Mouse (Mus musculus): Measurements from ENCODE around the gene Meis1. TPM values are rescaled to one million over a fixed set of nuclear protein-coding genes. Genes with fewer than 3 reads are reported as not detected.

The Meis1 gene
- total and polyA plus RNA-seq, 3 experiments, result 8.2 to 16.5 TPM; not detected in 1

DNA sequence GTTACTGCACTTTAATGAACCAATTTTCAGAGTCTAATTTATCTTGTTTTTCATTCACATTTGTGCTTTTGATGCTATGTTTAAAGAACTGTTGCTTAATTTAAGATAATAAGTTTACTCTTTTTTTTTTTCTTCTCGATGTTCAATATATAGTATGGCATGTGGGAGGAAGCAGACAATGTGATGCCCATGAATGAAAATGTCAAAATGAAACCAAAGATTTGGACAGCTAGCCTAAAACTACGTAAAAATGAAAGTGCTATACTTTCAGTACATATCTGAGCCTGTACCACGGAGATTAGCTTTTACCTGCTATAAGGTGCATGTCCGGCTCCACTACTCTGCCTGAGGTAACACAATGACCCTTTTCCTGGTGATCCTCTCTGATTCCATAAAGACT lies 172.3 kb downstream of the Meis1 start:
- Histone ChIP-seq H3K27me3 (ENCODE audit: control insufficient read depth in 1 of 2, insufficient read depth in 2 of 2, low read length in 2 of 2) (peaks cover 4 to 15% of the 10 kb centered on the region in 2 experiments), H3K4me1 (ENCODE audit: control insufficient read depth in 1 of 2, insufficient read depth in 2 of 2, low read length in 2 of 2) (no peaks in the 10 kb centered on the region), H3K79me2 (ENCODE audit: control insufficient read depth, insufficient read depth, low read length, poor library complexity) (no peaks in the 10 kb centered on the region), H3K4me3 (ENCODE audit: control insufficient read depth in 1 of 2, insufficient read depth in 1 of 2, low read depth in 2 of 2, low read length in 2 of 2) (no peak overlapping the region), H3K27ac (ENCODE audit: control insufficient read depth, low read depth, low read length) (no peak overlapping the region), H3K9ac (ENCODE audit: control insufficient read depth, low read depth, low read length, poor library complexity, severe bottlenecking) (no peak overlapping the region), H3K36me3 (ENCODE audit: control insufficient read depth in 1 of 2, insufficient read depth in 2 of 2, low read length in 2 of 2) (no peaks in the 10 kb centered on the region), H3K9me3 (replicated peaks; ENCODE audit: insufficient read depth, low read length) (no peaks in the 10 kb centered on the region)
- DNase-seq (ENCODE audit: low read depth, low spot score), result no peak
- TF ChIP-seq USF2 (IDR thresholded peaks at IDR 0.05; ENCODE audit: borderline replicate concordance in 1 of 2, insufficient read depth in 1 of 2, low read depth in 1 of 2, low read length in 2 of 2), result no peak
- TF ChIP-seq MYC (IDR thresholded peaks at IDR 0.05; ENCODE audit: low read depth, low read length), result no peak
- no peak for TF ChIP-seq MXI1 (IDR thresholded peaks at IDR 0.05; ENCODE audit: low read depth, low read length)
- no peak for TF ChIP-seq MAX (IDR thresholded peaks at IDR 0.05; ENCODE audit: low read length)
- no peak for TF ChIP-seq CHD2 (IDR thresholded peaks at IDR 0.05; ENCODE audit: low read length)
- no peak for TF ChIP-seq CHD1 (IDR thresholded peaks at IDR 0.05; ENCODE audit: low read depth, low read length)
- TF ChIP-seq POLR2A (IDR thresholded peaks at IDR 0.05; ENCODE audit: control insufficient read depth in 1 of 2, insufficient read depth in 1 of 2, low read depth in 1 of 2, low read length in 2 of 2, poor library complexity in 1 of 2), result no peak
- TF ChIP-seq ZMIZ1 (IDR thresholded peaks at IDR 0.05; ENCODE audit: low read depth, low read length), result no peak
- no peak for TF ChIP-seq TBP (IDR thresholded peaks at IDR 0.05; ENCODE audit: low read depth, low read length)
- no peak for TF ChIP-seq GABPA (IDR thresholded peaks at IDR 0.05; ENCODE audit: low read depth, low read length)
- no peak for TF ChIP-seq POLR2AphosphoS5 (IDR thresholded peaks at IDR 0.05; ENCODE audit: borderline replicate concordance, low read depth, low read length)

DNA sequence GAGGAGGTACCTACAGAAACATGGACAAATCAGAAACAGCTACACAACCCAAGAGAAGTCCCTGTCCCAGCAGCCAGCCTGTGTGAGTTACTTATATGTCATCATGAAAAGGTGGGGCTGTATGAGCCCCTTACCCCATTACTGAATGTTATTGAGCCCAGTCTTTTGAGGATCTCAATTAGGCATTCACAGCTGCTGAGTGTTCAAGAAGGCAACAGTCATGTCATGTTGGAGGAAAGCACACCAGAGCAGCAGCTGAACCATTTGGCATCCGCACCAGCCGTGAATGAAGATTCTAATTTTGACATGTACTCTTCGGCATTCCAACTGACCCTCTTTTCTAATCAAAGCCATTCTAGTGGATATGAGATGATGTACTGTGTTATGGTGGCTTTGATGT lies 172.9 kb downstream of the Meis1 start:
- H3K9me3 ChIP-seq (replicated peaks; ENCODE audit: insufficient read depth, low read length), result no peaks in the 10 kb centered on the region

DNA sequence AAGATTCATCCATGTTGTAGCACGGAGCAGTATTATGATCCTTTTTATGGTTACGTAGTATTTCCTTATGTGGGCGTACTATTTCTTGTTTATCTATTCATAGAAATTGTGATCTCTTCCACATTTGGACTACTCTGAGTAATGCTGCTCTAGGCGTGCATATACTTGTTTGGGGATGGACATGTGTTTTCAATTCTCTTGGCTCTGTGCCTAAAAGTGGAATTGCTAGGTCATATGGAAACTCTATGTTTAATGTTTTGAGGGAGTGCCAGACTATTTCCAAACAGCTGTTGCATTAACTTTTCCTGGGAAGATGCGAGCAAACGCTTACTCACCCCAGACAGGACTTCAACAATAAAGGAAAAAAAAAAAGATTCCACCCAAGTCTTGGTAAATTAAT lies 173.3 kb downstream of the Meis1 start:
- Histone ChIP-seq H3K27ac (ENCODE audit: control insufficient read depth, low read depth, low read length) (no peak overlapping the region), H3K4me1 (ENCODE audit: control insufficient read depth in 1 of 2, insufficient read depth in 2 of 2, low read length in 2 of 2) (no peaks in the 10 kb centered on the region), H3K9ac (ENCODE audit: control insufficient read depth, low read depth, low read length, poor library complexity, severe bottlenecking) (no peak overlapping the region), H3K79me2 (ENCODE audit: control insufficient read depth, insufficient read depth, low read length, poor library complexity) (no peaks in the 10 kb centered on the region), H3K36me3 (ENCODE audit: control insufficient read depth in 1 of 2, insufficient read depth in 2 of 2, low read length in 2 of 2) (no peaks in the 10 kb centered on the region), H3K27me3 (ENCODE audit: control insufficient read depth in 1 of 2, insufficient read depth in 2 of 2, low read length in 2 of 2) (peaks cover 6 to 15% of the 10 kb centered on the region in 2 experiments), H3K9me3 (replicated peaks; ENCODE audit: insufficient read depth, low read length) (no peaks in the 10 kb centered on the region), H3K4me3 (ENCODE audit: control insufficient read depth in 1 of 2, insufficient read depth in 1 of 2, low read depth in 2 of 2, low read length in 2 of 2) (no peak overlapping the region)
- no peak for DNase-seq (ENCODE audit: low read depth, low spot score)
- TF ChIP-seq CTCF (IDR thresholded peaks at IDR 0.05 in 2 of 3, conservative IDR thresholded peaks at IDR 0.05 in 1 of 3; ENCODE audit: control insufficient read depth in 1 of 3, insufficient read depth in 1 of 3, low read depth in 2 of 3, low read length in 3 of 3, poor library complexity in 1 of 3, severe bottlenecking in 1 of 3), result no peak
- TF ChIP-seq POLR2AphosphoS2 (IDR thresholded peaks at IDR 0.05; ENCODE audit: low read length), result no peak
- no peak for TF ChIP-seq NELFE (IDR thresholded peaks at IDR 0.05; ENCODE audit: low read depth, low read length)
- no peak for TF ChIP-seq USF2 (IDR thresholded peaks at IDR 0.05; ENCODE audit: borderline replicate concordance in 1 of 2, insufficient read depth in 1 of 2, low read depth in 1 of 2, low read length in 2 of 2)
- TF ChIP-seq ZNF384 (IDR thresholded peaks at IDR 0.05; ENCODE audit: low read depth, low read length), result no peak
- TF ChIP-seq POLR2A (IDR thresholded peaks at IDR 0.05; ENCODE audit: control insufficient read depth in 1 of 2, insufficient read depth in 1 of 2, low read depth in 1 of 2, low read length in 2 of 2, poor library complexity in 1 of 2), result no peak
- TF ChIP-seq E2F4 (IDR thresholded peaks at IDR 0.05; ENCODE audit: borderline replicate concordance, low read depth, low read length), result no peak
- TF ChIP-seq MXI1 (IDR thresholded peaks at IDR 0.05; ENCODE audit: low read depth, low read length), result no peak
- no peak for TF ChIP-seq UBTF (IDR thresholded peaks at IDR 0.05; ENCODE audit: borderline replicate concordance, insufficient read depth, low read depth, low read length)
- TF ChIP-seq MAX (IDR thresholded peaks at IDR 0.05; ENCODE audit: low read length), result no peak
- no peak for TF ChIP-seq GABPA (IDR thresholded peaks at IDR 0.05; ENCODE audit: low read depth, low read length)
- no peak for TF ChIP-seq CHD1 (IDR thresholded peaks at IDR 0.05; ENCODE audit: low read depth, low read length)
- no peak for TF ChIP-seq MYB (IDR thresholded peaks at IDR 0.05; ENCODE audit: low read depth, low read length)
- no peak for TF ChIP-seq ZKSCAN1 (IDR thresholded peaks at IDR 0.05; ENCODE audit: low read depth, low read length)
- no peak for TF ChIP-seq KAT2A (conservative IDR thresholded peaks at IDR 0.05; ENCODE audit: low read depth, low read length)
- no peak for TF ChIP-seq ZC3H11A (IDR thresholded peaks at IDR 0.05; ENCODE audit: low read depth, low read length)
- TF ChIP-seq GATA1 (IDR thresholded peaks at IDR 0.05; ENCODE audit: low read depth, low read length), result no peak

More for the DNA sequence above, 172.9 kb downstream of the Meis1 start:
- no peak for DNase-seq (ENCODE audit: low read depth, low spot score)
- Histone ChIP-seq H3K27ac (ENCODE audit: control insufficient read depth, low read depth, low read length) (no peak overlapping the region), H3K4me1 (ENCODE audit: control insufficient read depth in 1 of 2, insufficient read depth in 2 of 2, low read length in 2 of 2) (no peaks in the 10 kb centered on the region), H3K9ac (ENCODE audit: control insufficient read depth, low read depth, low read length, poor library complexity, severe bottlenecking) (no peak overlapping the region), H3K27me3 (ENCODE audit: control insufficient read depth in 1 of 2, insufficient read depth in 2 of 2, low read length in 2 of 2) (peaks cover 6 to 15% of the 10 kb centered on the region in 2 experiments), H3K36me3 (ENCODE audit: control insufficient read depth in 1 of 2, insufficient read depth in 2 of 2, low read length in 2 of 2) (no peaks in the 10 kb centered on the region), H3K4me3 (ENCODE audit: control insufficient read depth in 1 of 2, insufficient read depth in 1 of 2, low read depth in 2 of 2, low read length in 2 of 2) (no peak overlapping the region), H3K79me2 (ENCODE audit: control insufficient read depth, insufficient read depth, low read length, poor library complexity) (no peaks in the 10 kb centered on the region)
- TF ChIP-seq TAL1 (IDR thresholded peaks at IDR 0.05; ENCODE audit: low read length) (no peak), SIN3A (IDR thresholded peaks at IDR 0.05; ENCODE audit: low read length) (no peak), MAZ (IDR thresholded peaks at IDR 0.05; ENCODE audit: low read depth, low read length) (no peak), E2F4 (IDR thresholded peaks at IDR 0.05; ENCODE audit: borderline replicate concordance, low read depth, low read length) (no peak), CHD1 (IDR thresholded peaks at IDR 0.05; ENCODE audit: low read depth, low read length) (no peak), MAX (IDR thresholded peaks at IDR 0.05; ENCODE audit: low read length) (no peak), ELF1 (IDR thresholded peaks at IDR 0.05; ENCODE audit: low read depth, low read length) (no peak), CTCF (IDR thresholded peaks at IDR 0.05 in 2 of 3, conservative IDR thresholded peaks at IDR 0.05 in 1 of 3; ENCODE audit: control insufficient read depth in 1 of 3, insufficient read depth in 1 of 3, low read depth in 2 of 3, low read length in 3 of 3, poor library complexity in 1 of 3, severe bottlenecking in 1 of 3) (no peak)
